Mouse (Mus musculus) 416B (cell line): ENCODE measurements around the gene Bach2.

Source experiments
- DNase-seq: peaks from one replicate; pipeline ENCODE4 v3.0.0; 2011; ENCODE audit warnings: low read depth

Gene Bach2

GRCm38 (mm10) chr4:32358602-32359464 lies 120.2 kb downstream of the Bach2 start:
- no peak for DNase-seq

DNA sequence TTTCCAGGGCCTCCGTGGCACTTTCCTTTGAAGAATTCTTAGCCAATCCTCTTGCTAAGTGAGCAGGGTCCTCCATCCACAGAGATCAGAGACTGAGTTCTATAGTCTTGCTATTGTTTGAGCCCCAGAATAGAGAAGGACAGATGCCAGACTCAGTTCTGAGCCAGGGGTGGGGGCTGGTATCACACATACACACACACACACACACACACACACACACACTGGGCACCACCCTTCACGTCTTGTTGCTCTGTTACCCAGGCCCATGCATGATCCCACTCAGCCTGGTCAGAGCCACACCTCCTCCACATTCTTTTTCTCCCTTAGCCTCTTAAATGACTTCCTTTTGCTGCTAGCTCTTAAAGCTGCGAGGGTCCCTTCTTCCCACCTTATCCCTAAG lies 121.0 kb downstream of the Bach2 start:
- DNase-seq: no peak

- DNase-seq: no peak
These were observed 121.9 kb downstream of the Bach2 start for GRCm38 (mm10) chr4:32360496-32360895.

DNA sequence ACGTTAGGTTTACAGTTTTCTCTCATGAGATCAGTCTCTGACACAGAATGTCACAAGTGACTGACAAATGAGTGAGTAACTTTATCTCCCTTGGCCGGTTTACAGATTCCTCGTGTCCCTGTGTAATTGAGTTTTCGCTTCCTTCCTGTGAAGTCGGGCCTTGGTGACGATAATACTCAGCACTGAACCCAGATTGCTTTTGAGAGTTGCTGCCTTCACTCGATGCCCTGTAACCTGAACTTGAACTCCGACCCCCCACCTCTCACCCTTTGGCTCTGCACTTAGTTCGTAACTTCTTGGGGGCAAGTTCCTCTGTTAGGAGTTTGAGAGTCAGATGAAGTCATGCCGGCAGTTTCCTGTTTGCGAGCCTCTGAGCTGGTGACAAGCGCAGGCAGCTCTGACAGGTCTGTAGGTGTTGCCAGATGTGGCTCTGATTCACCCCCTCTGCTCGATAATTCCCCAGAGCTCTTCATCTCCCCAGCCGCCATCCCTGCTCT lies 124.9 kb downstream of the Bach2 start:
- peak; percentile 26 for DNase-seq

GRCm38 (mm10) chr4:32365144-32365907 lies 126.7 kb downstream of the Bach2 start:
- no peak for DNase-seq

DNA sequence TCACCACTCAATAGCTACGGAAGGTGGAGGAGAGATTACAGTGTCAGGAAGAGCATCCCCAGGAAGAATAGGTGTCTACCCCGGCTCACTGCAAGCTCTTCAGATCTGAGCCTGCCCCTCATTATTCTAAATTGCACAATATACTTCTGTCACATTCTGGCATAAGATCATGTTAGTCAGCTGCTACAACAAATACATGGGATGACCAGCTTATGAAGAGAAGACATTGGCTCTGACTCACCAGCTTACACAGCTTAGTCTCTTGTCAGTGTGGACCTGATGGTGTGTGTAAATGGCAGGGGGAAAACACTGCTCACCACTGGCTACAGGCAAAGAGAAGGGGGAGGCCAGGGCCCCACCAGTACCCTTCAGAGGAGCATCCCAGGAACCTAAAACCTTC lies 127.6 kb downstream of the Bach2 start:
- DNase-seq: peak; percentile 50

- DNase-seq: no peak
These were observed 129.7 kb downstream of the Bach2 start for GRCm38 (mm10) chr4:32368345-32368744.

GRCm38 (mm10) chr4:32373085-32373484 lies 134.5 kb downstream of the Bach2 start:
- peak; percentile 64 for DNase-seq

GRCm38 (mm10) chr4:32373527-32373926 lies 134.9 kb downstream of the Bach2 start:
- DNase-seq: no peak

DNA sequence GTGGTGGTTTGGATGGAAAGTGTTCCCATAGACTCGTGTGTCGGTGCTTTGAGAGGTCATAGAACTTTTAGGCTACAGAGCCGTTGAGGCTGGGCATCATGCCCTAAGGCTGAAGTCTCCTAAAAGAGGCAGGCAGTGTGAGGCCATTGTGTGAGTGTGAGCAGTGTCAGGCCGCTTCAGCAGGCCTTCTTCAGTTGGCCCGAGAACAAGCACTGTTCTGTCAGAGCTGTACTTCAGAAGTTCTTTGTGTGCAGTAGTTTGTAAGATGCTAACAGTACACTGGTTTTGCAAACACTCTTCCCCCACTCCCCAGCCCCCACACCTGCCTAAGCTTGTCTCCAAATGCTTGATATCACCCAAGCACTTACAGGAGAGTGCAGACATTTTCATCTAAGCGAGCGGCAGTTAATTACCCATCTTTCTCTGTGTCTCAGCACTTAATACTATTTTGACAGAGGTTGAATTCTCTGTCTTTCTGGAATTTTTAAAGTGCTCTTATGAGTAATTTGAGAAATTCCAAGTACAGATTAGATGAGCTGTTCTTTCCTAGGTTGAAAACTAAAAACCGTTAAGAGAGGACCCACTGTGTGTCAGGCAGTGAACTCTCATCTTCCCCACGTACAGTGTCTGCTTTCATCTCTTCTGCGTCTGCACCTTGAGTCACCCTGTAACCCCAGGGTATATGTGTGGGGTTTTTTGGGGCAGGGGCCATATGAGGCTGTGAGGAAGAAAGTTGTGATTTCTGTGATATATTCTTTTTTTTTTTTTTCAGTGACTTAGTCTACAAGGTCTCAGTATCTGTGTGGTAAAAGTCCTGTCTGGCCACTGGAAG lies 136.4 kb downstream of the Bach2 start:
- no peak for DNase-seq

- DNase-seq: no peak
These were observed 137.3 kb downstream of the Bach2 start for GRCm38 (mm10) chr4:32375721-32376526.

GRCm38 (mm10) chr4:32376527-32376948 lies 137.9 kb downstream of the Bach2 start:
- DNase-seq: no peak

DNA sequence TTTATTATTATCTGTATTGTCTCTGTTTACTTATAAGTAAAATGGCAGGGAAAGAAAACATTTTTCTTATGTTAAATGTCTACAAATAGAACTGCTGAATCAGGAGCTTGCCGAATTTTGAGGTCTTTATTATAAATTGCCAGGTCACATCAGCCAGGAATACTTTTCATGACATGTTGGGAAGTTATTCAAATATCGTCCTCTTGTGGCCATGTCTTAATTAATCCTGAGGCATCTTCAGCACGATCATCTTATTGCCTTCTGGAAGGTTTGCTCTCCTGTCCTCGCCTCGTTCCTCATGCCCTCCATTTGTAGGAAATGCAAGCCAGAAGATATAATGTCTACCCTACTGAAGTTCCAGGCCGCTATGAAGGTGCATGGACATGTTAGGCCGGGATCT lies 140.5 kb downstream of the Bach2 start:
- no peak for DNase-seq

- no peak for DNase-seq
These were observed 143.2 kb downstream of the Bach2 start for GRCm38 (mm10) chr4:32381666-32382381.

DNA sequence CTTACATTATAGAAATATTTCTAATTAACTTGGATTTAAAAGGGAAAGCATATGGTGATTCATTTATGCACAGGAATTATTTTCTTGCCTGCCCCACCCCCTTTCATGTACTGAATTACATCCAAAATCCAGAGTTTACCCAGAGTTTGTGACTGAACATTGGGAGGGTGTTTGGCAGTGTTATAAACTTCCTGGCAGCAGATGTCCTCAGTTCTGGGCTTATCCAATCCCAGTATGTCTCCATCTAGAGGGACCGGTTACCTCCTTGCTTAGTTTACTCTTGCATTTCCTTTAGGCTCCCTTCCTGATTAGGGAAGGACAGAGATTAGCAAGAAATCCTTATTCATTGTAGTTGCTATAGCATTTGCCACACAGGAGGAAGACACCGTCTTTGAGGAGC lies 146.5 kb downstream of the Bach2 start:
- no peak for DNase-seq

DNA sequence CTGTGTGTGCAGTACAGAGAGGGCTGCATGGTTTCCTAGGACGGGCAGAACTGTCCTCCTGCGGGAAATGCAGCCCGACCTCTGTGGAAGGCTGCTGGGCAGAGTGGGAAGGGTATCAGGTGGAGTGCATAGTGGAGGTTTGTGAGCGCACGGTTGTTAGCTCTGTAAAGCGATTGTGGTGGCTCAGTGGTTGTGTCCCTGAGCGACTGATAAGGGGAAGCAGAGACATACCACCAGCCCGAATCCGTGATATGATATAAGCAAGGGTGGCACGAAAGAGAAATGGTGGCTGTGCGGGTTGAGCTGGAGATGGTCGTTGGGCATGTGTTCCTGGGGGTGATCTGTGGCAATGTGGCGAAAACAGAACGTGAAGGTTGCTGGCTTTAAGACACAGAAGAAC lies 147.0 kb downstream of the Bach2 start:
- DNase-seq: no peak

DNA sequence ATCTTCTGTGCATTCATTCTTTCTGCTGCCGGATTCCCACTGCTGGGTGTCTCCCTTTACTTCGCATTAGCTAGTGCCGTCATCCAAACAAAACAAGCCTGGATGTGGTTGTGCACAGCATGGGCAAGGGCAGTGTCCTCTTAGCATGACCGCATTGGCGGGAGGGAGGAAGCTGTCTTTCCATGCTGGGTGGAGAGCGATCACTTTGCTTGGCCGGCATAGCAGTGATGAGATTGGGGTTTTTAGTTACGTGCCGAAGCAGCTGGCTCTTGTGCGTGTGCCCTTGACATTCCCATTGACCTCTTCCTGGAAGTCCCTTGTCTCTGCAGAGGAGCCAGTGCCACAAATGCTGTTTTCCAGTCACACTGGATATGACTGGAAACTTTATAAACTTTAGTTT lies 147.7 kb downstream of the Bach2 start:
- no peak for DNase-seq

GRCm38 (mm10) chr4:32386931-32387330 lies 148.3 kb downstream of the Bach2 start:
- DNase-seq: no peak

DNA sequence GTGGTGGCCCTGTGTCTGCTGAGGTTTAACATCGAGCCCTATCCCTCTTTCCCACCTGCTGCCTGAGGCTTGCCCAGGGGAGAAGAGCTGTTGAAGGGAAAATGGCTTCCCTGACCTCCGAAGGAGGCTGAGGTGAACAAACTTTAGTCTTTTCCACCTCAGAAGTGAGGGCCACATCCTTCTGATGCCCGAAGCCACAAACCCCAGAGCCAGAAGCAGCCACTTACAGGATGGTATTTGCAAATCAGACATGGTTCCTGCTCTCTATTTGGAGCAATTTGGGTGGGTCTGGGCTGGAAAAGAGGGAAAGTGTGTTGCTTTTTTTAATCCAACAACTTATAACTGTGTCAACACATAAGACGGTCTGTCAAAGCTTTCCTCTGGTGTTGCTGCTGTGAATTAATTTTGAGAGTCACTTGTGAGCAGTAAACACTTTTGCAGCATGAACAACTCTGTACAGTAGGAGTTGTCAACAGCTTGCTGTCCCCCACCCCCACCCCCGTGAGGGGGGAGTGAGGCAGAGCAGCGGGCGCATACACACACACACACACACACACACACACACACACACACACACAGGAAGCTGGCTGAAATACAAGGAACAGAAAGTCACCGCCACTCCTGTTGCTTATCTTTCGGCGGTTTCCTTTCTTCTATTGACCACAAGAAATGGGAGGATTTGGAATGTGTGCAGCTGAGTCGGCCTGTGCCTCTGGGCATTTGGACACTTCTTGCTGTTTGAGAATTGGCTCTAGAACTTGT lies 149.1 kb downstream of the Bach2 start:
- DNase-seq: peak; percentile 96

DNA sequence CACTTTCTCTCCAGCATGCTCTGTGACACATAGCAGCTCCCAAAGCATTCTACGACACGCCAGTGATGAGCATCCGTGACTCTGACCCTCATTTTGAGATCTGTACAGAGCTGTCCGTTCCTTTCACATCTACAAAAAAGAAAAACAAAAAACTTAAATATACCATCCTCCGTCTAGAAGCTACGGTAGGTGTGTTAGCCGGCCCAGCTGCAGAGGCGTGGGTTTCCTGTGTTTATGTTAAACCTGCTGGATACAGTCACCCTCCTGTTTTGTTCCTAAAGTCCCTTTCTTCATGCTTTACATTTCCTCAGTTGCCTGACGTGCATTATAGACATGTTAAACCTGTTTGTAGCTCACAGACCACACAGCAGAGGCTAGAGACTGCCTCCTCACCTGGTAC lies 150.0 kb downstream of the Bach2 start:
- DNase-seq: no peak
